Mouse (Mus musculus) liver, postnatal 0 days (tissue): Measurements from ENCODE around the gene Polr1a. TPM values are rescaled to one million over a fixed set of nuclear protein-coding genes. Genes with fewer than 3 reads are reported as not detected.

Experiments used
- ATAC-seq: fragments of 200-750 bp; cut with Nextera tagmentation; 2 replicates; pipeline ENCODE4 v1.8.0; 2017; ENCODE audit warnings: mild to moderate bottlenecking, moderate library complexity
- DNase-seq: peaks from one replicate; pipeline ENCODE4 v3.0.0-alpha.2; 2016
- H3K27ac ChIP-seq: fragments of 300-500 bp; sonication (generic); 2 replicates; pipeline ENCODE4 v1.5.1; 2014; ENCODE audit warnings: antibody characterized with exemption, moderate library complexity, mild to moderate bottlenecking, low read depth
- H3K27me3 ChIP-seq: fragments of 300-500 bp; sonication (generic); 2 replicates; pipeline ENCODE4 v1.6.1; 2014; ENCODE audit warnings: low read length, control low read depth, mixed read lengths; ENCODE audit not compliant: insufficient read depth
- H3K36me3 ChIP-seq: fragments of 300-500 bp; sonication (generic); replicated peaks from 2 replicates; pipeline ENCODE4 v1.6.1; 2014; ENCODE audit warnings: mild to moderate bottlenecking, control low read depth, low read length, moderate library complexity, mixed read lengths; ENCODE audit not compliant: insufficient read depth
- H3K4me1 ChIP-seq: fragments of 300-500 bp; sonication (generic); 2 replicates; pipeline ENCODE4 v1.6.1; 2014; ENCODE audit warnings: antibody characterized with exemption, mild to moderate bottlenecking, control low read depth; ENCODE audit not compliant: insufficient read depth
- H3K4me2 ChIP-seq: fragments of 300-500 bp; sonication (generic); 2 replicates; pipeline ENCODE4 v1.6.1; 2014; ENCODE audit warnings: low read depth, mild to moderate bottlenecking, low read length, moderate library complexity, mixed read lengths
- H3K4me3 ChIP-seq: fragments of 300-500 bp; sonication (generic); 2 replicates; pipeline ENCODE4 v1.5.1; 2014; ENCODE audit warnings: low read depth, low read length
- H3K9ac ChIP-seq: fragments of 300-500 bp; sonication (generic); replicated peaks from 2 replicates; pipeline ENCODE4 v1.6.1; 2014; ENCODE audit warnings: mild to moderate bottlenecking, moderate library complexity
- H3K9me3 ChIP-seq: fragments of 300-500 bp; sonication (generic); 2 replicates; pipeline ENCODE4 v1.6.1; 2016; ENCODE audit warnings: mild to moderate bottlenecking, control low read depth, low read length, mixed read lengths
- CTCF ChIP-seq: sonication (generic); IDR thresholded peaks from 2 replicates; pipeline ENCODE4 v1.5.1; 2016; ENCODE audit warnings: antibody characterized with exemption, low read depth
- EP300 ChIP-seq: IDR thresholded peaks from 2 replicates; pipeline ENCODE4 v1.6.1; 2016; ENCODE audit warnings: antibody characterized with exemption, low read depth, mild to moderate bottlenecking
- WGBS: fragments of 180-500 bp; shearing (Covaris S2); extraction: QIAGEN DNeasy Blood & Tissue Kit; methylation state at CpG from one replicate; pipeline ENCODE4 v1.1.7; 2014; ENCODE audit not compliant: insufficient replicate concordance; 5-methylcytosine and 5-hydroxymethylcytosine counted together
- polyA plus RNA-seq: library from polyadenylated mRNA; unstranded; fragments of >200 nt; fragmentation: Nextera tagmentation; extraction: Ambion mirVana; gene quantifications from 2 replicates; pipeline ENCODE4 v1.2.1, GENCODE M21; 2015

The Polr1a gene
- polyA plus RNA-seq, 1 experiment from 2014 or later: 10.0 TPM

- DNase-seq (no peak), ATAC-seq (peak; percentile 57)
- no peak for TF ChIP-seq EP300
- TF ChIP-seq CTCF: no peak
- Histone ChIP-seq H3K9me3 (no peaks in the 10 kb centered on the region), H3K4me1 (peaks cover 6% of the 10 kb centered on the region; the same call in 1 of the 2 replicates), H3K27me3 (no peaks in the 10 kb centered on the region), H3K4me3 (no peak overlapping the region), H3K9ac (no peak overlapping the region), H3K36me3 (peaks cover 39% of the 10 kb centered on the region), H3K27ac (0 out of 2 replicates have a peak overlapping the region, but pooled peaks have one; percentile 40), H3K4me2 (no peak overlapping the region)
- WGBS: 33% methylated on average over 8 of the region's 8 CpGs
Measured at GRCm38 (mm10) chr6:71980165-71980564, 71.3 kb downstream of the Polr1a start.

- peaks cover 6% of the 10 kb centered on the region; the same call in 1 of the 2 replicates for H3K4me1 ChIP-seq
- peaks cover 35% of the 10 kb centered on the region for H3K36me3 ChIP-seq
- DNase-seq (no peak), ATAC-seq (peak; percentile 22)
- H3K9ac ChIP-seq: no peak overlapping the region
- no peak overlapping the region for H3K4me2 ChIP-seq
- TF ChIP-seq EP300: no peak
- no peak for TF ChIP-seq CTCF
- no peaks in the 10 kb centered on the region for H3K9me3 ChIP-seq
- 0 out of 2 replicates have a peak overlapping the region, but pooled peaks have one; percentile 40 for H3K27ac ChIP-seq
- WGBS: 63% methylated on average over 2 of the region's 2 CpGs
- no peaks in the 10 kb centered on the region for H3K27me3 ChIP-seq
- H3K4me3 ChIP-seq: no peak overlapping the region
Measured at GRCm38 (mm10) chr6:71980587-71980986, 71.7 kb downstream of the Polr1a start.

GRCm38 (mm10) chr6:71981450-71981849 lies 72.6 kb downstream of the Polr1a start:
- H3K36me3 ChIP-seq: peaks cover 33% of the 10 kb centered on the region
- no peak overlapping the region for H3K4me3 ChIP-seq
- no peak overlapping the region for H3K9ac ChIP-seq
- H3K27ac ChIP-seq: no peak overlapping the region
- TF ChIP-seq EP300 (no peak), CTCF (no peak)
- H3K4me1 ChIP-seq: peaks cover 6% of the 10 kb centered on the region; the same call in 1 of the 2 replicates
- ATAC-seq (peak; percentile 24), DNase-seq (peak; percentile 35)
- H3K9me3 ChIP-seq: no peaks in the 10 kb centered on the region
- no peak overlapping the region for H3K4me2 ChIP-seq
- H3K27me3 ChIP-seq: no peaks in the 10 kb centered on the region
- WGBS: 44% methylated on average over 4 of the region's 4 CpGs

- Histone ChIP-seq H3K9ac (no peak overlapping the region), H3K27ac (no peak overlapping the region), H3K4me1 (peaks cover 27% of the 10 kb centered on the region), H3K9me3 (no peaks in the 10 kb centered on the region), H3K4me3 (no peak overlapping the region), H3K36me3 (no peaks in the 10 kb centered on the region), H3K27me3 (no peaks in the 10 kb centered on the region), H3K4me2 (no peak overlapping the region)
- TF ChIP-seq EP300 (no peak), CTCF (no peak)
- 85% methylated on average over 4 of the region's 4 CpGs for WGBS
- ATAC-seq (no peak), DNase-seq (no peak)
Measured at GRCm38 (mm10) chr6:71985984-71986383, 77.1 kb downstream of the Polr1a start.

- no peak overlapping the region for H3K4me2 ChIP-seq
- no peaks in the 10 kb centered on the region for H3K9me3 ChIP-seq
- no peaks in the 10 kb centered on the region for H3K27me3 ChIP-seq
- WGBS: 76% methylated on average over 7 of the region's 7 CpGs
- H3K36me3 ChIP-seq: no peaks in the 10 kb centered on the region
- H3K9ac ChIP-seq: no peak overlapping the region
- H3K27ac ChIP-seq: no peak overlapping the region
- peaks cover 39% of the 10 kb centered on the region for H3K4me1 ChIP-seq
- TF ChIP-seq EP300 (no peak), CTCF (no peak)
- ATAC-seq (no peak), DNase-seq (no peak)
- no peak overlapping the region for H3K4me3 ChIP-seq
Measured at GRCm38 (mm10) chr6:71987546-71988248, 78.8 kb downstream of the Polr1a start.

GRCm38 (mm10) chr6:71989647-71990351 lies 80.9 kb downstream of the Polr1a start:
- no peak overlapping the region for H3K4me3 ChIP-seq
- peaks cover 43% of the 10 kb centered on the region for H3K4me1 ChIP-seq
- H3K9ac ChIP-seq: no peak overlapping the region
- WGBS: 51% methylated on average over 8 of the region's 8 CpGs
- no peaks in the 10 kb centered on the region for H3K27me3 ChIP-seq
- ATAC-seq (no peak), DNase-seq (no peak)
- no peaks in the 10 kb centered on the region for H3K36me3 ChIP-seq
- H3K4me2 ChIP-seq: no peak overlapping the region
- TF ChIP-seq CTCF: no peak
- no peak for TF ChIP-seq EP300
- no peaks in the 10 kb centered on the region for H3K9me3 ChIP-seq
- peak overlapping the region; percentile 89; the same call in 1 of the 2 replicates for H3K27ac ChIP-seq
